Mouse (Mus musculus) adrenal gland, postnatal 25 days (tissue): ENCODE results near the gene Col28a1. TPM values are rescaled to one million over a fixed set of nuclear protein-coding genes. Genes with fewer than 3 reads are reported as not detected.
A peak's percentile ranks its signal among the peaks of the same experiment; 100 is the strongest.

ENCODE experiments used
- DNase-seq: peaks from one replicate; pipeline ENCODE4 v3.0.0; 2021; ENCODE audit warnings: mixed read lengths
- total RNA-seq: library from RNA; stranded (reverse); gene quantifications from 2 replicates; pipeline ENCODE4 v1.2.3, GENCODE M21; 2021

Gene Col28a1
- total RNA-seq, 1 experiment from 2014 or later = 1.9 TPM

- DNase-seq = no peak
Measured at GRCm38 (mm10) chr6:8119116-8119515, 73.3 kb downstream of the Col28a1 start.

- DNase-seq = no peak
Measured at GRCm38 (mm10) chr6:8118577-8118976, 73.8 kb downstream of the Col28a1 start.

GRCm38 (mm10) chr6:8105870-8106706, 86.3 kb downstream of the Col28a1 start:
- no peak for DNase-seq

GRCm38 (mm10) chr6:8101224-8101623, 91.2 kb downstream of the Col28a1 start:
- DNase-seq = no peak

- no peak for DNase-seq
Measured at GRCm38 (mm10) chr6:8095856-8096255, 96.6 kb downstream of the Col28a1 start.

GRCm38 (mm10) chr6:8094160-8094953, 98.1 kb downstream of the Col28a1 start:
- no peak for DNase-seq

GRCm38 (mm10) chr6:8093556-8093955, 98.9 kb downstream of the Col28a1 start:
- DNase-seq = no peak

GRCm38 (mm10) chr6:8086847-8087246, 105.6 kb downstream of the Col28a1 start:
- no peak for DNase-seq

GRCm38 (mm10) chr6:8084806-8085205, 107.6 kb downstream of the Col28a1 start:
- no peak for DNase-seq

- DNase-seq = no peak
Measured at GRCm38 (mm10) chr6:8083196-8083595, 109.2 kb downstream of the Col28a1 start.

- DNase-seq = no peak
Measured at GRCm38 (mm10) chr6:8077572-8078146, 114.8 kb downstream of the Col28a1 start.

GRCm38 (mm10) chr6:8074914-8075313, 117.5 kb downstream of the Col28a1 start:
- no peak for DNase-seq

GRCm38 (mm10) chr6:8068979-8069378, 123.4 kb downstream of the Col28a1 start:
- no peak for DNase-seq

- DNase-seq = no peak
Measured at GRCm38 (mm10) chr6:8068394-8068793, 124.0 kb downstream of the Col28a1 start.

GRCm38 (mm10) chr6:8067124-8067523, 125.3 kb downstream of the Col28a1 start:
- DNase-seq = no peak

- DNase-seq = peak; percentile 30
Measured at GRCm38 (mm10) chr6:8066208-8066607, 126.2 kb downstream of the Col28a1 start.

GRCm38 (mm10) chr6:8059199-8059598, 133.2 kb downstream of the Col28a1 start:
- no peak for DNase-seq

- no peak for DNase-seq
Measured at GRCm38 (mm10) chr6:8048216-8048615, 144.2 kb downstream of the Col28a1 start.

- DNase-seq = peak; percentile 5
Measured at GRCm38 (mm10) chr6:8046446-8046845, 146.0 kb downstream of the Col28a1 start.

- DNase-seq = no peak
Measured at GRCm38 (mm10) chr6:8045825-8046224, 146.6 kb downstream of the Col28a1 start.

- DNase-seq = no peak
Measured at GRCm38 (mm10) chr6:8028711-8029110, 163.7 kb downstream of the Col28a1 start.

- no peak for DNase-seq
Measured at GRCm38 (mm10) chr6:8025332-8026129, 166.9 kb downstream of the Col28a1 start.
